Mouse (Mus musculus) kidney, postnatal 4 days (tissue): Measurements from ENCODE around the gene L2hgdh.

ENCODE experiments used
- DNase-seq, 2 experiments: peaks; one replicate each; pipeline ENCODE4 v3.0.0; 2021; ENCODE audit warnings: mixed read lengths in 2 of 2

L2hgdh gene

DNA sequence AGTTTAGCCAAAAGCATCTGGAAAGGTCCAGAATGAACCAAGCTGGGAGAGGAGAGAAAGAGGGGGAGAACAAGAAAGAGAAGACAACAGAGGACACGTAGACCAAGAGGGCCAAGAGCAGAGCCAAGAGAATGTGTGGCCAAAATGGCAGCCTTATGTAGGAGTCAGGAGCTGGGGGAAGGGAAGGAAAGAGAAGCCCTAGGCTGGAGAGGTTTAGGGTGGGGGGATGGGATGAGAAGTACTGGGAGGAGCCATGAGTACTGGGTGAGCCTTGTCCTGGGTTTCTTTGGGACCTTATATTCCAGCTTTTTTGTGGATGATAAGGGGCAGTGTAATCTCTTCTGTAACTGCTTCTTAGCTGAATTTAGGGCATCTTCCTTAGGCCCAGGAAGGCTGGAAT, 4.6 kb upstream of the L2hgdh start:
- DNase-seq, result no peak

DNA sequence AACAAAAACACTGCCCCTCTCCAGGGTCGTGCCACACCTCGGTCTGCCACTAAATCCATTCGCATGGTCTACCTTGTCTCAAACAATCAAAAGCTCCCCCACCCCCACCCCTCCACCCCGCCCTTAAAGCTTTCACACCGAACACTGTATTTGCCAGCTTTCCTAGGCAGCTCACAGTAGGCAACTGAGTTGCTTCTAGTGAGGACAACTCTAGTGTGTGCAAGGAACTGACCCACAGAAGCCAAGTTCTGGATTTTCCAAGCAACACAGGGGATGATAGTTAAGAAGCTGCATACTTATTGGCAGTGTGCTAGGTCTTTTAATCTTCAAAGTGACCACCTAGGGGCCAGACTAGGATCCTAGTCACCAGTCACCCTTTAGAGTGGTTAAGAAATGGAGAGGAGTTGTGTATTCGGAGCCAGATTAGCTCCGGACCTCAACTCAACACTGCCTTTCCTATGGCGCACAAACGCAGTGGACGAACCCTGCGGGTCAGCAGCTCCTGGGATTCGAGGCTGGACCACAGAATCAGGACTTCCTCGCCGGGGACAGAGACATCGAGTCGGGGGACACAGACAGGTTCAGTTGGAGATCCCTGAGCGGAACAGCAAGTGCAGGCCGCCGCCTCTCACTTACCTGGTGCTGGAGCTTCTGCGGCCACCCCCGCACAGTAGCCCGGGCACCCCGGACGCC, 509 bp downstream of the L2hgdh start:
- DNase-seq, result no peak

DNA sequence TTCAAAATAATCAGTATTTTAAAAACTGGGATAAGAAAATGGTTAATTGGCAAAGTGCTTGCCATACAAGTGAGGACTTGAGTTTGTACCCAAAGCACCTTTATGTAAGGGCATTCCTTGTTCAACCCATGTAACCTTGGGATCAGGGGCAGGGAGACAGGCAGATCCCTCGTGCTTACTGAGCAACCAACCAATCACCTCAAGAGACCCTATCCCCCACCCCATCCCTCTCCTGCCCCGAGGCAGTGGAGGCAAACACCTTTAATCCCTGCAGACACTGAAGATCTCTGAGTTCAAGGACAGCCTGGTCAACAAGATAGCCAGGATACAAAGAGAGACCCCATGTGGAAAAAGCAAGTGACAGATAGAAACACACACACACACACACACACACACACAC, 1.3 kb downstream of the L2hgdh start:
- no peak for DNase-seq

DNA sequence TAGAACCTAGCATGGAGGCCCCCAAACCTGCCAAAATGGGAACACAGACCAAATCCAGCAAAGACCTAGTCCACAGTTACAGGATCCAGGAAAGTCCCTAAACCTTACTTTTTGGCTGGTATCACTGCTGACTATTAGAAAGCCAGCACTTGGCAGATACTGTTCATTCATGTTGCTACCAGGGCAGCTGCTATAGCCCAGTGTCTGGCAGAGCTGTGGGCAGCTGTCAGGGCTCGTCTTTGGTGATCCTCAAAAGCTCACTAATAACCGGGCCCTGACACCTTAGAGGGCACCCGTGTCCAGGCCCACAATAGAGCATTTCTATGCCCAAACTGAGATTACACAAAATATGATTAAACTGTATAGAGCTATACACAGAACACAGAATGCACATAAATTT, 1.8 kb downstream of the L2hgdh start:
- DNase-seq, result no peak

DNA sequence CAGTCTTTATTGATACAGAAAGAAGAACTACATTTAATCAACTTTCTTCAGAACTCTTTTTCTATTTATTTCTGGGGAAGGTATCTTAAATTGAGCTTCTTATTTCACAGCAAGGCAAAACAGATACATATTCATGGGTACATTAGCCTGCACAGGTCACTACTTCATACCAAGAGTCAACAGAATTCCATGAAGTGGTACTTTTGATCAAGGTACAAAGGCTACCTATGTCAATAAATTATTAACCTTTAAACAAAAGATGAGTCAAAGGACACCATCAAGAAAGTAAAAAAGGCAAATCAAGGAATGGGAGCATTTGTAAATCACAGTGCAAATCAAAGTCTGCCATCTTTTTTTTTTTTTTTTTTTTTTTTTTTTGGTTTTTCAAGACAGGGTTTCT, 11.0 kb downstream of the L2hgdh start:
- DNase-seq, result no peak

DNA sequence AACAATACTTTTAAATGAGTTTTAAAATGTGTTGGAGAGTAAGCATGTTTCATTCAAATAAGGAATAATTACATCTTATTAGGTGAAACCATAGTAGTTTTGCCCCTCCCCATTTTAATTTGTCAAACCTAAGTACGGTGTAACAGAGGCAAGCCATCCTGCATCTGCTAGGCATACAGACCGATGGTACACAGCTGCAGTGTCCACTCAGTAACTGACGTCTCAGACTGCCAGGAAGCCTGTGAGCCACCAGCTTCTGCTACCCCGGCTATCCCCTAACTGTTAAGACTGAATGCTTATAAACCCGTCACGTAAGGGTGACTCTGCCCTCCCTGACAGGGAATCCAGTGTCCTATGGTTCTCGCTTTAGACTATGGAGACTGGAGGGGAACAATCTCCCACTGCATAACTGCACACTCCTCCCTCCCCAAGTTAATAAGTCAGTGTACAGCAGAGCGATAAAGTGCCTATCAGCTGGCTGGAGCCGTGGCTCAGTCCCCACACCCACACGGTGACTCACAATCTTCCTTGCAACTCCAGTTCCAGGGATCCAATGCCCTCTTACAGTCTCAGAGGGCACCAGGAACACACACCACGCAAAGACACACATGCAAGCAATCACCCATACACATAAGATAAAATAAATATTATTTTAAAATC, 19.7 kb downstream of the L2hgdh start:
- DNase-seq, result peak in 1 of 2 experiments; percentile 21

DNA sequence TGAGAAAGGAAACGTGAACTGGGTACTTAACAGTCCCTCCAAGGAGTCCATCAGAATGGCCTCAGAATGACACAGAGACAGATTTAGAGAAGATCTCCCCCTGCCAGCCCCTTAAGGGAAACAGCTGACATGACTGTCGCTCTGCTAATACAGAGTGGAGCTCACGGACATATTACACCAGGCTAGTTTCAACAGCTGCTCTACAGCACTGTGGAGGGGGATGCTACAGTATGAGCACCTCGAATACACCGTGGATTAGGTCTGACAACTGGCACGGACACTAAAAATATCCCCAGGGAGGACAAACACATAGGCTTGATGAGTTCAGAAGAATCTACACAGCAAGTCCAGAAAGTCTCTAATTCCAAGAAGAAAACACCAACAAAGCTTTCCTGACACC, 26.3 kb downstream of the L2hgdh start:
- no peak for DNase-seq

DNA sequence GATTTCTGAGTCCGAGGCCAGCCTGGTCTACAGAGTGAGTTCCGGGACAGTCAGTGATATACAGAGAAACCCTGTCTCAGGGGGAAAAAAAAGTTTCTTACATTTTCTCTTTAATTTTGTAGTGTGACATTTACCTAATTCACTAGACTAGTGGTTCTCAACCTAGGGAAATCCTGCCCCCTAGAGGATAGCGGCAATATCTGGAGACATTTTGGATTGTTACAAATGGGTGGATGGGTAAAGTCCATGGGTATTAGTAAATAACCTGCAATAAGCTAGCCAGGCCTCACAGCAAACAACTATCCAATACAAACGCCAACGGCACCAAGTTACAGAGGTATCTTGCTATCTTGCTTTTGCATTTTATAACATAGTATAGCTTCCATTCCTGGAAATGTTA, 27.9 kb downstream of the L2hgdh start:
- DNase-seq, result peak; percentile 38 to 55

DNA sequence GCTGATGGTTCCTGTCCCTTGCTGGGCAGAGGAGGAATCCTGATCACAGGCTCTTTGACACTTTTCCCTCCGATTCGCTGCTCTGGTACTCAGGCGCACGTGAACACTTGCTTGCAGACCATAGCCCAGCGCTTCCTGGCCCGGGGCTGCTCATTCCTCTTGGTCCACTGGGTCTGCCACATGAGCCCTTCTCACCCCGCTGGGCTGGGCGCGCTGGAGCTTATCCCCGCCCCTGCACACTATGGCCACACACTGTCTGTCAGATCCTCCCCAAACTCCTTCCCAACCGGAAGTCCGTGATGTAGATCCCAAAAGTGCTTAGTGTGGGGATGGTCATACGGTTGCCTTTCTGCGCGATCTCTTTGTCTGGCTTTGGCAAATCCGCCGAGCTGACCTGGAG, 31.2 kb downstream of the L2hgdh start:
- DNase-seq, result peak in 1 of 2 experiments; percentile 8

DNA sequence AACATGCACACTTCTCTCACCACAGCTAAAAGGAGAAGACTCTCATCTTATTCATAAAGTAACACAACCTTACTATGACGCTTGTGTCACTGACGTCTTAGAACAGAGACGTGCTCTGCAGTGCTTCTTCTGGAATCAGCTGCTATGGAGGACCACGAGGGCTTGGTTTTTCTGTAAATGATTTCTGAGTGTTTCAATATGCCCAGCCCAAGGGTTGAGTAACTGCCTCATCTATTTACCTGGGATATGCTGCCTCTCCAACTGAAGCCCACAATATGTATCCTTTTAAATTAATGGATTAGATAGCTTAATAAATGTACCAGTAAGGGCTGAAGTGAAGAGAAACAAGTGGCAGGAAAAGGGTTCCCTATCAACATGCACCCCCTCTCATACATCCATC, 34.0 kb downstream of the L2hgdh start:
- DNase-seq, result no peak

DNA sequence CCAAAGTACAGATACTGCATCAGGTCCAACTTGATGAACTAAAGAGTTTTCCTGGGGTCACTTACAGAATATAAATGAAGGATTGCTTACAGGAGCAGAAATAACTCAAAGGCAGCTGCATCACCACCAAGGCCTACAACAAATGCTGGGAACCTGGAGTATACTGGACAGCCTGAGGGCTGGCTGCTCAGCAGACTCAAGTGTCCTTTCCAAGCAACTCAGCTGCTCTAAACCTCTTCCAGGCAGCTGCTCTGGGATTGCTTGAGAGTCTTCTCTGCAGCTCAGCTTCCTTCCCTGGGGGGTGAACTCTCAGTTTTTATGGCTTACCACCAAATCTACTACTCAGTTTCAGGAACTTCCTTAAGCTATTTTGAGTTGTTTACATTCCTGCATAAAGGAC, 35.6 kb downstream of the L2hgdh start:
- DNase-seq, result no peak

DNA sequence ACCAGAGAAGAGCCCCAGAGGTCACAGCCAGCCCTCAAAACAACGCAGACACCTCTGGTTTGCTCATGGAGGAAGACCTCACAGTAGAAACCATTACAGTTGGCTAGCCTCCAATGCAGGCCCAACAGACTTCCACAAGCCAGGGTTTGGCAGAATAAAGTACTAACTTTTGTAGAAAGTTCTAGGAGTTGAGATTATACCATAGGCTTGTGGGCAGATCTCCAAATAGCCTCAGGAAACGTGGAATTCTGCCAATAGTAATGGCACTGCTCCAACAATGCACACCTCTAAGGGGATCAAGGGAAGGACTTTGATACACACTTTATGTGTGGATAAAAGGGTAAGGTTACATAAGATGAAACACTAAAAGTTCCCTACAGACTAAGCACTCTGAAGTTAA, 36.3 kb downstream of the L2hgdh start:
- peak; percentile 39 to 41 for DNase-seq

DNA sequence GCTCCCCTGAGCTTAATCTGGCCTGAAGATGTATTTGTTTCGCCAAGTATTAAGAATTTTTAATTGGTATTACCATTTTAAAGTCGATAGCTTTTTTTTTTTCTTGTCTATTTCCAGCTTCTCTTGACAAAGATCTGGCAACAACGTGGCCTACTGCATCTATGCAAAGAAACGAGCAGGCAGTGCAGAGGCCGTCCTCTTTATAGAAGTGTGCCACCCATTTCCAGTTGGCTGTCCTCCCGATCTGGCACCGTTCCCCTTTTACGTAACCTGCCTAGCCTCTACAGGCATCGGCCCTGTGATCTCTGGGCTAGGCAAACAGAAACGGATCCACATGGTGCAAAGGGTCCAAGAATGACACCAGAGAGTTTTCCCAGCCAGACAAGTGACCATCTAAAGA, 41.1 kb downstream of the L2hgdh start:
- peak; percentile 64 to 77 for DNase-seq

DNA sequence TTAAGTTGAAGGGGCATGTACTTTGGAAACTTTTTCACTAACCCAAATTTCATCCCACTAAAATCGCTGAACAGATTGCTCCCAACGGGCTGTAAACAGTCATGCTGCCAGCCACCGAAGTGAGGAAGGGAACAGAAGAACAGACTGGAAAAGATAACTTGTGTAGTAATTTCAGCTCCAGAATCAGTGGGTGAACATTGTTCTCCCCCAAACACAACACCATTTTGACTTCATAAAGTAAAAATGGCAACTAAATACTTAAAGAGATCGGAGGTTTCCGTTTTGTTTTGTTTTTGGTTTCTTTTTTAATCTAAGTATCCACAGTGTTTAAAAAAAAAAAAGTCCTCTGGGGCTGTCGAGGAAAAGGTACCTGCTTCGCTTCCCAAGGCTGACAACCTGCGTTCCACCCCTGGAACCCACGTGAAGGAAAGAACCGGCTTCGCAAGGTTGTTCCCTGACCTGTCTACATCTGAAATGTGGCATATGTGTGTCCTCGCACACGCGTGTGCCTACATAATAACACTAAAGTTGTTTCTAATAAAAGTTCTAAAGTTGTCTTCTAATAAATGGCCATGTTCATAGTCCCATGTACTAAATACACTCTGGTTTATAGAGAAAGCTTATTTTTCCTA, 41.8 kb downstream of the L2hgdh start:
- no peak for DNase-seq

DNA sequence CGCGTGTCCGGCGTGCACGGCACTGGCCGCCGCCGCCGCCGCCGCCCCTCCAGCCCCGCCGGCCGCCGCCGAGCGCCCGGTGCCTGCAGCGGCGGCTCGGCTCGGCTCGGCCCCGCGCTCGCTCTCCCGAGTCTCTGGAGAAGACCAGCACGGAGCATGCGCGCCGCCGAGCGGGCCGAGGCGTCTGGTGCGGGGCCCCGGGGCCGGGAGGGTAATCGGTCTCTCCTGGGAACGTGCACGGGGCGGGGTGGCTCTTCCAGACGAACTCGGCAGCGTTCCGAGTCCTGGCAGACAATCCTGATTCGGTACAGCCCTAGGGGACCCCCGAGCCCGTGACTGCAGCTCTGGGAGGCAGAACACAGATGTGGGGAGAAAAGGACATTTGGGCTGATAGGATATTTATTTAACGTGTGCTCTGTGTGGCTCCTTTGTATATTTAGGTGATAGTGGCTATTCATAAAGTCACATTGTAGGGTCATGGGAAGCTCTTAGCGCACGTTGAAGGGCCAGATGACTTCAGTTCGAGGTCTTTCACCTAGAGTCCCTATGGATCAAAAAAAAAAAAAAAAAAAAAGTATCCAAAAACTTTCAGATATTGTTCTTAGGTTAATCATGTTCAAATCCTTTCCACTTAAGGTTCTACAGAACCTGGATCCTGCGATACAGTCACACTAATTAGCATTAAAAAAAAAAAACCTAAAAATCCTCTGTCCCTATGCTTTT, 42.4 kb downstream of the L2hgdh start:
- peak; percentile 87 to 92 for DNase-seq

DNA sequence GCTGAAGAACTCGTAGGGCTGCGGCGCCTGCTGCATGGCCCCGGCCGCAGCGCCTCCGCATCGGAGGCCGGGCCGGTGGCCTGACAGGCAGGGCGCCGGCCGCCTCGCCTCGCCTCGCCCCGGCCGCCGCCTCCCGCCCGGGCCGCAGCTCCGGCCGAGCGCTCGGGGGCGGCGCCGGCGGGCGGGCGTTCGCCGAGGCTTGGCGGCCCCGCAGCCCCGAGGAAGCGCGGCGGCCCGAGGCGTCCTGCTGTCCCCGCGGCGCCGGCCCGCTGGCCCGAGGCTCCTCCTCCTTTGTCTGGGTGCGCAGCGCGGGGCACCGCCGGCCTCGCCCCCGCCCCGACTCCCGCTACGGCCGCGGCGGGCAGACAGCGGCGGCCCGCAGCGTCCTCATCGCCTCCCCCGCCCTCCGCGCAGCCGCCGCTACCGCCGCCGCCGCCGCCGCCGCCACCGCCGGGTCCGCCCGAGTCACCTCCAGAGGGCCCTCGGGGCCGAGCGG, 43.1 kb downstream of the L2hgdh start, which contains the start of gene Sos2:
Gene Sos2 (minus strand): TSS at position 287 of the 496 bp plus-strand sequence.
- DNase-seq, result peak; percentile 72 to 79

DNA sequence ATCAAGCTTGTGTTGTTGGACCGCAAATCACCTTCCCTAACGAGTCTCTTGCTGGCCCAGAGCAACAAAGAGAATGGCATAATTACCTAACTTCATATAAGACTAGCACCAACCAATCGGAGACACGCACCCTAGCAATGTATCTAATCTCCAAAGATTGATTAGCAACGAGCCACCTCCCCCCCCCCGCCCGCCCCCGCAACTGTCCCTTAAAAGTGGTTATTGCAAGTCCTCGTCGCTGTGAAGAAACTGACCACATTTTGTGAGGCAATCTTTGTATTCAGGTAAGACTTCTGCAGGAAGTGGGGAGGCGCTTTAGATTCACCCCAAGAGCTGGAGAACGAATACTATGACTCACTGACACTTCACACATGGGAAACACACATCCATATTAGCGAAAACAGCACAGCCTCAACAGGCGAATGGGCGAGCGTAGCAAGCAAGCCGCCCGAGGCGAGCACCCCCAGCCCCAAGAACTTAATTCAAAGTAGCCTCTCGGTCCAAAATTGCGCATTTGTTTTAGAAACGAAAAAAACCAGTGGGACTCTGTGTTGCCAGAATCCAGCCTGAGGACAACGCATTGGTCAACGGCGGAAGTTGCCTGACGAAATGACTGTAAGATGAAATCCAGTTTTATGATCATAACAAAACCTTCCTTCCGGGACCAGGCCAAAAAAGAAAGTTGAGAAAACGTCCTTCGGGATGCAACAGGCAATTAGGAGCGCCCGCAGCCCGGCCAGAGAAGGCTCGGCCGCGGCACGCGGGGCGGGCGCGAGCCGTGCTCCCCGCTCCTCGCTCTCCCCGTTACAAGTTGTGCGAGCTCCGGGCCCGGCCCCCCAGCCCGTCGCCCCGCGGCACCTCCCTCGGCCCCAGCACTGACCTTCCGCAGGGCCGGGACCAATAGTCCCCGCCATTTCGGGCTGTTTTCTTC, 43.8 kb downstream of the L2hgdh start:
- DNase-seq, result peak; percentile 50 to 67

DNA sequence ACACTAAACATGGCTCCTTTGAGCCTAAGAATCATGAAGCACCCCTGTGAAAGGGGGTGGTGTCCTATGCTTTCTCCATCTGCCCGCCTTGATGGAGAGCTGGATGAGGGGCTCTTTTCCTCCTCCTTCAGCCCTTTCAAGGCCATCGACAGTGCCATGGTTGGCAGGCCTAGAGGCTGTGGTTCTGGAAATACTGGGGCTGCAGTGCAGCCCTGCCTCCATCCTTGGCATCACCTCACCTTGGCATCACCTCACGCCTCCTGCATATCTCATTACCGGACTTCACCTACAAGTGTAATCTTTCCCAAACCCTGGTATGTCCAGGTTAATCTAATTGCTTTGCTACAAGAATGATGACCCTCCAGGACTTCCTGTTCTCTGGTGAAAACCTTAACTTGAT, 48.5 kb downstream of the L2hgdh start:
- DNase-seq, result no peak

DNA sequence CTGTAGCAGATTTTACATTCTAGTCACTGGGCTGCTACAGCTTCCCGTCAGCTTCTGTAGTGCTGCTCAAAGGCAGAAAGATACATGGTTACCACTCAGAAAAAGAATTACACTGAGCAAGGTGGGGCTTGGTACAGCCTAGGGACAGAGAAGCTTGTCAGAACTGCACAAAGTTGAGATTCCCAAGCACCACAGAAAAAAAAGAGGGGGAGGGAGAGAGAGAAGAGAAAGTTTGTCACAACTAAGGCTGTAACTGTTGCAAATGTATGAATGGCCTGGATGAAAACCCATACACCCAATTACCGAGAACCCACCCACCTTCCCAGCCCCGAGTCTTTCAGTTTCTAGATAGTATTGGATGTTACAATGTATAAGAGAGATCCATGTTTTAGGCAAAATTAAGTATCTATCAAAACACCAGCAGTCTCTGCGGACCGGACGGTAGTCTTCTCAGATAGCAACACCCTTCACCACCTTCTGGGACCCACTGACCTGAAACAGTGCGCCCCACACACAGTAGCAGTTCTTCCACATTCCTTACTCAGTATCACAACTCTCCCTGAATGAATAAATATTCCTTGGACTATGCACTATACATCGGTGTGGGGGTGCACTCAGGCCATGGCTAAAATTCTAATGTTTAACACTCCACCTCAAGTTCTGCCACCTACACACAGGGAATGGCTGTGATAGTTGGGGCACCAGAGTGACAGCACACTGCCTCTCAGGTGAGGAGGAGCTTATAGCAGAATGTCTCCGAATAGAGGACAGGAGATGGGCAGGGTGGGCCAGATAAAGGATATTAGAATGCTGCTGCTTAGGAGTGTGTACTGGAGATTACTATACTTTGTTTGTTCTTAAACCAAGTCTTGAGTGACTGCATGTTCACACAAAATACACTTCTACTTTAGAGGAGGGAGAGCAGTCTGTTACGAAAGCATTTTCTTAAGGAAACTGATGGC, 49.8 kb downstream of the L2hgdh start:
- no peak for DNase-seq

DNA sequence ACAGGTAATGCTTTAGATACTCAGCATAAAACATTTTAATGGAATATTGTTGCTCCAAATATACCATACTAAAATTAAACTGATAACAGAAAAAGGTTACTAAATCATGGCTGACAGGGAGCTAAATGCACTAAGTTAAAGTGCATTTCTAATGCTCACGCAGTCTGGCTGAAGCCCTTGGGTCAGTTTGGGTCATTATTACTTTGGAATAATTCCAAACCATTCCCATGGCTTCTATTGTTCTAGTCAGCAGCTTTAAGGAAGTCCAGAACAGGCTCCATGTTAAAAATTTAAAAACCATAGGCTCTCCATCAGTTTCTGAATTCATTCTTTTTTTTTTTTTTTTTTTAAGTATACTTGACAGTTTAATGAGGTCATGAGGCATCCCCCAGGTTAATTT, 50.5 kb downstream of the L2hgdh start:
- no peak for DNase-seq

DNA sequence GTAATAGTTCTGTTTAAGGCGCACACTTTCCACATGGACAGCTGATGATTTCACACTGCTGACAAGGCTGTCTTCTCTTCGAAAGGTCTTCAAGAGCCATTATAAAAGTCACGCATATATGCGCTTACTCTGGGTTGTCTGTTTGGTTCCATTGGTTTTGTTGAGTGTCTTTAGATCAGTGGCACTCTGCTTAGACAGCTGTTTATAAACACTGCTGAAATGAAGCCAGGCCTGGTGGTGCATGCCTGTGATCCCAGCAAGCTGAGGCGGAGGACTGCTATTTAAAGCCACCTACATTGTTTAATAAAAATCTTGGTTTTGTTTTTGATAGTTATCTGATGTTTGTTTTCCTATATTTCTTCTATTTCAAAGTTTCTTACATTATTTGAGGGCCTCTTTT, 58.0 kb downstream of the L2hgdh start:
- DNase-seq, result no peak
